Mouse (Mus musculus) cerebellum, adult 11 months (tissue): ENCODE measurements around the gene Elp4.

ENCODE experiments used
- DNase-seq: peaks from one replicate; pipeline ENCODE4 v3.0.0; 2022

Gene Elp4

GRCm38 (mm10) chr2:105680146-105680998, 224.0 kb downstream of the Elp4 start:
- no peak for DNase-seq

GRCm38 (mm10) chr2:105679331-105679730, 225.0 kb downstream of the Elp4 start:
- no peak for DNase-seq

- peak; percentile 15 for DNase-seq
Observed at GRCm38 (mm10) chr2:105678880-105679321, 225.5 kb downstream of the Elp4 start.

- no peak for DNase-seq
Observed at GRCm38 (mm10) chr2:105678306-105678705, 226.1 kb downstream of the Elp4 start.

GRCm38 (mm10) chr2:105677434-105678105, 226.8 kb downstream of the Elp4 start:
- DNase-seq, result no peak

GRCm38 (mm10) chr2:105676909-105677433, 227.4 kb downstream of the Elp4 start:
- no peak for DNase-seq

- DNase-seq, result no peak
Observed at GRCm38 (mm10) chr2:105676080-105676908, 228.1 kb downstream of the Elp4 start.

- no peak for DNase-seq
Observed at GRCm38 (mm10) chr2:105675730-105676079, 228.7 kb downstream of the Elp4 start.

GRCm38 (mm10) chr2:105674875-105675729, 229.3 kb downstream of the Elp4 start:
- peak; percentile 92 for DNase-seq

GRCm38 (mm10) chr2:105674061-105674874, 230.1 kb downstream of the Elp4 start:
- DNase-seq, result no peak

GRCm38 (mm10) chr2:105673631-105674060, 230.7 kb downstream of the Elp4 start:
- peak; percentile 72 for DNase-seq

GRCm38 (mm10) chr2:105673054-105673453, 231.3 kb downstream of the Elp4 start:
- DNase-seq, result no peak

GRCm38 (mm10) chr2:105672596-105672960, 231.8 kb downstream of the Elp4 start:
- DNase-seq, result no peak

- DNase-seq, result no peak
Observed at GRCm38 (mm10) chr2:105671798-105672595, 232.4 kb downstream of the Elp4 start.

GRCm38 (mm10) chr2:105671116-105671797, 233.1 kb downstream of the Elp4 start:
- no peak for DNase-seq

GRCm38 (mm10) chr2:105670731-105671095, 233.7 kb downstream of the Elp4 start:
- no peak for DNase-seq

- peak; percentile 45 for DNase-seq
Observed at GRCm38 (mm10) chr2:105669881-105670730, 234.3 kb downstream of the Elp4 start.

- DNase-seq, result peak; percentile 35
Observed at GRCm38 (mm10) chr2:105669371-105669861, 234.9 kb downstream of the Elp4 start.
